Mouse (Mus musculus) erythroblast, embryonic 14.5 days (primary cell): Measurements from ENCODE around the gene Pparg. TPM values are rescaled to one million over a fixed set of nuclear protein-coding genes. Genes with fewer than 3 reads are reported as not detected.

Source experiments
- H3K27me3 ChIP-seq: 2 replicates; pipeline ENCODE4 v1.6.1; 2012; ENCODE audit warnings: inconsistent platforms; ENCODE audit not compliant: control insufficient read depth
- H3K36me3 ChIP-seq: 2 replicates; pipeline ENCODE4 v1.6.1; 2012; ENCODE audit warnings: mild to moderate bottlenecking, inconsistent platforms; ENCODE audit not compliant: control insufficient read depth
- H3K4me1 ChIP-seq: 2 replicates; pipeline ENCODE4 v1.6.1; 2012; ENCODE audit warnings: inconsistent platforms; ENCODE audit not compliant: control insufficient read depth
- H3K4me3 ChIP-seq: replicated peaks from 2 replicates; pipeline ENCODE3; 2012; ENCODE audit warnings: moderate library complexity, mild to moderate bottlenecking, inconsistent platforms
- H3K9me3 ChIP-seq: 2 replicates; pipeline ENCODE4 v1.6.1; 2012; ENCODE audit warnings: low read length, inconsistent platforms, mixed read lengths; ENCODE audit not compliant: control insufficient read depth
- GATA1 ChIP-seq: IDR thresholded peaks from 2 replicates; pipeline ENCODE4 v1.6.1; 2012; ENCODE audit warnings: low read length, inconsistent platforms, mixed read lengths
- TAL1 ChIP-seq: IDR thresholded peaks from 3 replicates; pipeline ENCODE4 v1.6.1; 2012; ENCODE audit warnings: low read length, inconsistent platforms, mixed read lengths
- polyA plus RNA-seq: library from polyadenylated mRNA; stranded (reverse); fragments of >175 nt; gene quantifications from 2 replicates; pipeline ENCODE4 v1.2.3, GENCODE M21; 2012

The Pparg gene
- polyA plus RNA-seq, 1 experiment, result not detected

GRCm38 (mm10) chr6:115528372-115528771 is 167.6 kb downstream of the Pparg start:
- Histone ChIP-seq H3K9me3 (no peaks in the 10 kb centered on the region), H3K4me1 (peaks cover 2% of the 10 kb centered on the region; the same call in 1 of the 2 replicates), H3K27me3 (no peaks in the 10 kb centered on the region), H3K4me3 (no peak overlapping the region), H3K36me3 (no peaks in the 10 kb centered on the region)
- no peak for TF ChIP-seq GATA1
- TF ChIP-seq TAL1, result no peak

- no peaks in the 10 kb centered on the region for H3K27me3 ChIP-seq
- peaks cover 4% of the 10 kb centered on the region for H3K4me1 ChIP-seq
- H3K9me3 ChIP-seq, result no peaks in the 10 kb centered on the region
- TF ChIP-seq TAL1 (no peak), GATA1 (no peak)
- no peak overlapping the region for H3K4me3 ChIP-seq
- no peaks in the 10 kb centered on the region for H3K36me3 ChIP-seq
Observed at GRCm38 (mm10) chr6:115534617-115535016, 173.9 kb downstream of the Pparg start.

DNA sequence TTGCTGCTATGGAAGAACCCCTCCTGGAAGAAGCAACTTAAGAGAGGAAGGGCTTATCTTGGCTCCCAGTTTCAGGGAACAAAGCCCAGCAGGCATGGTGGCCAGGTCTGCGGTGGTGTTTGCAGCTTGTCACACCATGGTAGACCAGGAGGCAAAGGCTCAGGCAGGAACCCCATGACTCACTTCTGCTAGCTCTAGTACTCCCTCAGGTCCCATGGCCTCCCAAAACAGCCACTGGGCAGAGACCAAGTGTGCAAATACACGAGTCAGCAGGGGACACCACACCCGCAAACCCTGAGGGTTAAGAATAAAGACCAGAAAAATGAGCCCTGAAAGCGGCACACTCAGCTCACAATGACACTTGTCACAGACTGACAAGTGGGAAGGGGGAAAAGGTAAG is 175.4 kb downstream of the Pparg start:
- H3K4me1 ChIP-seq, result peaks cover 4% of the 10 kb centered on the region
- no peaks in the 10 kb centered on the region for H3K9me3 ChIP-seq
- no peaks in the 10 kb centered on the region for H3K36me3 ChIP-seq
- 0 out of 2 replicates have a peak, but pooled peaks cover 4% of the 10 kb centered on the region for H3K27me3 ChIP-seq
- TF ChIP-seq TAL1 (no peak), GATA1 (no peak)
- H3K4me3 ChIP-seq, result no peak overlapping the region

GRCm38 (mm10) chr6:115538645-115539429 is 178.1 kb downstream of the Pparg start:
- Histone ChIP-seq H3K4me3 (no peak overlapping the region), H3K4me1 (peaks cover 8% of the 10 kb centered on the region), H3K27me3 (0 out of 2 replicates have a peak, but pooled peaks cover 4% of the 10 kb centered on the region), H3K9me3 (no peaks in the 10 kb centered on the region), H3K36me3 (no peaks in the 10 kb centered on the region)
- no peak for TF ChIP-seq TAL1

Other genes with a start within 250 kb of the Pparg start
- gene Syn2, start 226.0 kb upstream of the Pparg start, polyA plus RNA-seq, result not detected in 2 replicates
- gene Gm17482, start 133.6 kb upstream of the Pparg start, polyA plus RNA-seq, result not detected in 2 replicates
- not detected in 2 replicates for gene Timp4, start 108.7 kb upstream of the Pparg start, polyA plus RNA-seq
- gene Tsen2, start 183.7 kb downstream of the Pparg start, polyA plus RNA-seq, result 0.16 and 1.1 TPM in 2 replicates
- not detected in 2 replicates for gene Mkrn2os, start 231.6 kb downstream of the Pparg start, polyA plus RNA-seq
- 0.45 and 1.1 TPM in 2 replicates for gene Mkrn2, start 241.0 kb downstream of the Pparg start, polyA plus RNA-seq